Mouse (Mus musculus) heart, adult 18-20 months (tissue): ENCODE data around the gene Actr10. TPM values are rescaled to one million over a fixed set of nuclear protein-coding genes. Genes with fewer than 3 reads are reported as not detected.

Experiments used
- DNase-seq, 2 experiments: peaks; one replicate each; pipeline ENCODE4 v3.0.0; 2021 to 2022; ENCODE audit warnings: mixed read lengths in 1 of 2
- long read RNA-seq, 2 experiments: library from polyadenylated mRNA; stranded (forward); transcript quantifications; one replicate each; pipeline ENCODE4 v2.0.0; 2021
- total RNA-seq, 2 experiments: library from RNA; stranded (reverse); gene quantifications; 2 replicates each; pipeline ENCODE4 v1.2.3; 2021

Gene Actr10
- total RNA-seq: 100 to 1,000 TPM; 131 to 141 TPM
- long read RNA-seq, experiment 1, full-length matches to known transcripts: 33 of 36 reads
- long read RNA-seq, experiment 1, partial matches to known transcripts: 3 of 36 reads
- long read RNA-seq, experiment 1, other reads (novel, unspliced or antisense): 0 of 36 reads
- long read RNA-seq, experiment 2, full-length matches to known transcripts: 12 of 17 reads
- long read RNA-seq, experiment 2, partial matches to known transcripts: 4 of 17 reads
- long read RNA-seq, experiment 2, other reads (novel, unspliced or antisense): 1 of 17 reads

- DNase-seq: peak; percentile 94
Measured at GRCm38 (mm10) chr12:70937571-70938384, at the start of gene Actr10. Actr10 (plus strand) TSS chr12:70937857.

GRCm38 (mm10) chr12:70890405-70890804 is 47.3 kb upstream of the Actr10 start:
- no peak for DNase-seq

GRCm38 (mm10) chr12:70890874-70891470 is 46.7 kb upstream of the Actr10 start:
- no peak for DNase-seq

GRCm38 (mm10) chr12:70895275-70895674 is 42.4 kb upstream of the Actr10 start:
- no peak for DNase-seq

- no peak for DNase-seq
Measured at GRCm38 (mm10) chr12:70896068-70896467, 41.6 kb upstream of the Actr10 start.

- no peak for DNase-seq
Measured at GRCm38 (mm10) chr12:70897434-70897833, 40.2 kb upstream of the Actr10 start.

- no peak for DNase-seq
Measured at GRCm38 (mm10) chr12:70898450-70898849, 39.2 kb upstream of the Actr10 start.

- DNase-seq: no peak
Measured at GRCm38 (mm10) chr12:70904471-70904870, 33.2 kb upstream of the Actr10 start.

- peak; percentile 50 to 78 for DNase-seq
Measured at GRCm38 (mm10) chr12:70906867-70907266, 30.8 kb upstream of the Actr10 start.

GRCm38 (mm10) chr12:70907651-70908050 is 30.0 kb upstream of the Actr10 start:
- no peak for DNase-seq

- DNase-seq: no peak
Measured at GRCm38 (mm10) chr12:70908076-70908475, 29.6 kb upstream of the Actr10 start.

- peak; percentile 83 to 94 for DNase-seq
Measured at GRCm38 (mm10) chr12:70910241-70910720, 27.4 kb upstream of the Actr10 start.

GRCm38 (mm10) chr12:70911029-70911428 is 26.6 kb upstream of the Actr10 start:
- peak; percentile 85 to 93 for DNase-seq

- DNase-seq: peak in 1 of 2 experiments; percentile 7
Measured at GRCm38 (mm10) chr12:70911676-70912379, 25.8 kb upstream of the Actr10 start.

GRCm38 (mm10) chr12:70913429-70913828 is 24.2 kb upstream of the Actr10 start:
- peak; percentile 75 to 88 for DNase-seq

- DNase-seq: peak; percentile 36 to 65
Measured at GRCm38 (mm10) chr12:70914387-70914786, 23.3 kb upstream of the Actr10 start.

GRCm38 (mm10) chr12:70929781-70930180 is 7.9 kb upstream of the Actr10 start:
- DNase-seq: no peak

GRCm38 (mm10) chr12:70937150-70937549 is 507 bp upstream of the Actr10 start:
- DNase-seq: peak in 1 of 2 experiments; percentile 7

- no peak for DNase-seq
Measured at GRCm38 (mm10) chr12:70940806-70941205, 3.1 kb downstream of the Actr10 start.

GRCm38 (mm10) chr12:70944181-70944580 is 6.5 kb downstream of the Actr10 start:
- peak; percentile 18 to 44 for DNase-seq

- DNase-seq: no peak
Measured at GRCm38 (mm10) chr12:70946585-70947256, 9.1 kb downstream of the Actr10 start.

- DNase-seq: no peak
Measured at GRCm38 (mm10) chr12:70958640-70959039, 21.0 kb downstream of the Actr10 start.
